Mouse (Mus musculus) heart, adult 2 months (tissue): ENCODE data around the gene Prss16. TPM values are rescaled to one million over a fixed set of nuclear protein-coding genes. Genes with fewer than 3 reads are reported as not detected.
"Not testable (repeated sequence)": the region's sequence is repeated elsewhere in the genome, so short reads cannot be mapped to it uniquely, and the experiment has no call there.

Source experiments
- DNase-seq, 2 experiments: peaks; one replicate each; pipeline ENCODE4 v3.0.0; 2021
- H3K27ac ChIP-seq: fragments of 200-600 bp; 2 replicates; pipeline ENCODE4 v1.8.1; 2022
- H3K27me3 ChIP-seq: fragments of 200-500 bp; 2 replicates; pipeline ENCODE4 v1.6.1; 2012; ENCODE audit warnings: mild to moderate bottlenecking, low read length, inconsistent platforms, mixed read lengths; ENCODE audit not compliant: control insufficient read depth, insufficient read depth
- H3K36me3 ChIP-seq: fragments of 200-500 bp; 2 replicates; pipeline ENCODE4 v1.6.1; 2012; ENCODE audit warnings: low read length, inconsistent platforms; ENCODE audit not compliant: control insufficient read depth, insufficient read depth
- H3K4me1 ChIP-seq: fragments of 200-500 bp; 2 replicates; pipeline ENCODE4 v1.6.1; 2011; ENCODE audit warnings: low read length; ENCODE audit not compliant: control insufficient read depth, insufficient read depth
- H3K4me3 ChIP-seq: fragments of 200-600 bp; 2 replicates; pipeline ENCODE4 v1.8.1; 2022
- H3K79me2 ChIP-seq: fragments of 200-500 bp; replicated peaks from 2 replicates; pipeline ENCODE4 v1.6.1; 2012; ENCODE audit warnings: mild to moderate bottlenecking, inconsistent platforms, low read length, moderate library complexity, mixed read lengths; ENCODE audit not compliant: control insufficient read depth, insufficient read depth
- H3K9ac ChIP-seq: fragments of 200-500 bp; 2 replicates; pipeline ENCODE4 v1.6.1; 2012; ENCODE audit warnings: low read depth, mild to moderate bottlenecking, control low read depth, inconsistent platforms, low read length, mixed read lengths
- CTCF ChIP-seq: fragments of 200-600 bp; IDR thresholded peaks from 2 replicates; pipeline ENCODE4 v1.8.1; 2022; ENCODE audit warnings: antibody characterized with exemption, mild to moderate bottlenecking, moderate library complexity
- EP300 ChIP-seq: fragments of 200-500 bp; IDR thresholded peaks from 2 replicates; pipeline ENCODE4 v1.6.1; 2011; ENCODE audit warnings: low read depth, low read length, control low read depth; ENCODE audit not compliant: insufficient read depth
- POLR2A ChIP-seq: fragments of 200-500 bp; IDR thresholded peaks from 2 replicates; pipeline ENCODE4 v1.6.1; 2011; ENCODE audit warnings: mild to moderate bottlenecking, low read depth, low read length, control low read depth; ENCODE audit not compliant: insufficient read depth
- WGBS: fragments of 180-500 bp; shearing (Covaris S2); methylation state at CpG from one replicate; pipeline ENCODE4 v1.1.7; 2018; 5-methylcytosine and 5-hydroxymethylcytosine counted together
- intact Hi-C: fragments of 180-260 bp; cut with DNase I; formaldehyde crosslinking; loops from one replicate; pipeline ENCODE4 v1.15.1; 2025
- polyA plus RNA-seq: library from polyadenylated mRNA; depleted of rRNA; stranded (reverse); fragments of >200 nt; gene quantifications from 2 replicates; pipeline ENCODE4 v1.2.3, GENCODE M21; 2012
- total RNA-seq, 2 experiments: library from RNA; stranded (reverse); gene quantifications; 2 replicates each; pipeline ENCODE4 v1.2.3; 2021

The Prss16 gene
- total and polyA plus RNA-seq, 3 experiments, result not detected

GRCm38 (mm10) chr13:22041651-22042567 is 32.4 kb upstream of the Prss16 start:
- TF ChIP-seq POLR2A (no peak), CTCF (no peak), EP300 (no peak)
- Histone ChIP-seq H3K36me3 (no peaks in the 10 kb centered on the region), H3K4me3 (peak overlapping the region; percentile 31; the same call in 1 of the 2 replicates), H3K79me2 (no peaks in the 10 kb centered on the region), H3K4me1 (no peaks in the 10 kb centered on the region; the same call in 1 of the 2 replicates), H3K27ac (no peak overlapping the region), H3K27me3 (no peaks in the 10 kb centered on the region), H3K9ac (no peak overlapping the region)
- DNase-seq, result no peak
- whole genome bisulfite sequencing, result 11% methylated on average over 13 of the region's 13 CpGs
- intact Hi-C loops, result loop anchor here (2.0 to 10.0 kb wide), 7 partner anchors 265 to 1705 kb away; partner anchors contain the start of genes Hist1h1e, Hist1h2ai, Hist1h2ak and Hist1h2bb

GRCm38 (mm10) chr13:22041142-22041536 is 31.6 kb upstream of the Prss16 start, which contains the start of gene Hist1h4i:
Hist1h4i (minus strand) TSS chr13:22041362.
- intact Hi-C loops, result loop anchor here (2.0 to 10.0 kb wide), 7 partner anchors 264 to 1706 kb away; partner anchors contain the start of genes Hist1h1e, Hist1h2ai, Hist1h2ak and Hist1h2bb
- peak; percentile 93 to 97 for DNase-seq
- not testable (repeated sequence) for H3K79me2 ChIP-seq, H3K4me1 ChIP-seq, H3K36me3 ChIP-seq, H3K27me3 ChIP-seq
- TF ChIP-seq EP300 (peak; percentile 95), POLR2A (peak; percentile 97)
- Histone ChIP-seq H3K4me3 (peak within 1 kb of the TSS; percentile 53), H3K27ac (peak within 1 kb of the TSS; percentile 44; the same call in 1 of the 2 replicates), H3K9ac (peak within 1 kb of the TSS; percentile 65)
- WGBS, result under 1% methylated on average over 24 of the region's 27 CpGs

- TF ChIP-seq POLR2A (no peak), CTCF (no peak), EP300 (no peak)
- H3K4me1 ChIP-seq, result no peaks in the 10 kb centered on the region; the same call in 1 of the 2 replicates
- no peaks in the 10 kb centered on the region for H3K79me2 ChIP-seq
- intact Hi-C loops, result loop anchor here (2.0 to 10.0 kb wide), 7 partner anchors 263 to 1707 kb away; partner anchors contain the start of genes Hist1h1e, Hist1h2ai, Hist1h2ak and Hist1h2bb
- H3K27ac ChIP-seq, result peak overlapping the region; percentile 44; the same call in 1 of the 2 replicates
- H3K4me3 ChIP-seq, result peak overlapping the region; percentile 53
- no peaks in the 10 kb centered on the region for H3K27me3 ChIP-seq
- peak overlapping the region; percentile 65 for H3K9ac ChIP-seq
- DNase-seq, result no peak
- 6% methylated on average over 24 of the region's 24 CpGs for WGBS
- H3K36me3 ChIP-seq, result no peaks in the 10 kb centered on the region
These were observed 31.1 kb upstream of the Prss16 start for GRCm38 (mm10) chr13:22040464-22041141.

- no peaks in the 10 kb centered on the region for H3K36me3 ChIP-seq
- intact Hi-C loops, result loop anchor here (2.0 to 10.0 kb wide), 9 partner anchors 215 to 1707 kb away; partner anchors contain the start of genes Hist1h1e, Hist1h1t, Hist1h2ai and Hist1h2ak
- DNase-seq, result no peak
- H3K27me3 ChIP-seq, result no peaks in the 10 kb centered on the region
- WGBS, result 19% methylated on average over 2 of the region's 2 CpGs
- no peaks in the 10 kb centered on the region for H3K79me2 ChIP-seq
- TF ChIP-seq CTCF (no peak), EP300 (no peak), POLR2A (no peak)
- no peak overlapping the region for H3K9ac ChIP-seq
- H3K4me3 ChIP-seq, result no peak overlapping the region
- H3K4me1 ChIP-seq, result no peaks in the 10 kb centered on the region; the same call in 1 of the 2 replicates
- H3K27ac ChIP-seq, result no peak overlapping the region
These were observed 30.5 kb upstream of the Prss16 start for GRCm38 (mm10) chr13:22039951-22040463.

GRCm38 (mm10) chr13:22039364-22039763 is 29.8 kb upstream of the Prss16 start:
- no peaks in the 10 kb centered on the region; the same call in 1 of the 2 replicates for H3K4me1 ChIP-seq
- H3K79me2 ChIP-seq, result no peaks in the 10 kb centered on the region
- intact Hi-C loops, result loop anchor here (5.0 to 10.0 kb wide), 2 partner anchors 215 to 1658 kb away; partner anchors contain the start of genes Hist1h1t and Hist1h4c
- no peak overlapping the region for H3K27ac ChIP-seq
- H3K36me3 ChIP-seq, result no peaks in the 10 kb centered on the region
- no peak overlapping the region for H3K9ac ChIP-seq
- no peaks in the 10 kb centered on the region for H3K27me3 ChIP-seq
- no peak for DNase-seq
- TF ChIP-seq POLR2A (no peak), EP300 (no peak), CTCF (no peak)
- WGBS, result 75% methylated on average over 5 of the region's 5 CpGs
- no peak overlapping the region for H3K4me3 ChIP-seq
